Mouse (Mus musculus): ENCODE measurements around the gene Rpl18.

DNA sequence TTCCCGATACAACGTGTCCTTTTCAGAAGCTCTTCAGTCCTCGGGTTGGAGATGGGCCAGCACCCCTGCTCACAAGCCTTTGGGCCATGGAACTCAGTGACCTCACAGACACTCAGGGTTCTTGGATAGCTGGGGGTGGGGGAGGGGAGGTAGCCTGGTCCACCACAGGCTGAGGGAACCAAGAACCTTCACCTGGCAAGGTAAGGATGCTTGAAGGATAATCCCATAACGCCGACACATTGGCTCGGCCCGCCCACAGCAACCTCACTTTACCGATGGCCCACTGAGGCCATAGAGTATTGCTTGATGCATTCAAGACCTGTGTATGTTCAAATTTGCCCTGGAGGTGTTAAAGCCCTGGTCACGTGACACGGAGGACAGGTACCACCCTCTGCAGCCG lies 10.5 kb downstream of the Rpl18 start, which contains the start of gene Spaca4:
- TF ChIP-seq USF1 (IDR thresholded peaks at IDR 0.05; ENCODE audit: low read depth), result no peak
- TF ChIP-seq POLR2A (IDR thresholded peaks at IDR 0.05; ENCODE audit: insufficient read length, low read depth), result no peak
- TF ChIP-seq E2F4 (IDR thresholded peaks at IDR 0.05; ENCODE audit: insufficient read depth), result no peak
- no peak for TF ChIP-seq TCF12 (IDR thresholded peaks at IDR 0.05; ENCODE audit: insufficient read depth, poor library complexity, severe bottlenecking)
- no peak for TF ChIP-seq POLR2AphosphoS2 (IDR thresholded peaks at IDR 0.05; ENCODE audit: insufficient read length, low read depth)
- no peak for TF ChIP-seq REST (IDR thresholded peaks at IDR 0.05; ENCODE audit: insufficient read depth, insufficient read length)
- TF ChIP-seq MYOD1 (IDR thresholded peaks at IDR 0.05; ENCODE audit: control insufficient read depth in 1 of 3, insufficient read length in 2 of 3, low read depth in 2 of 3), result no peak
- TF ChIP-seq MYOG (IDR thresholded peaks at IDR 0.05; ENCODE audit: control insufficient read depth in 1 of 3, insufficient read depth in 1 of 3, insufficient read length in 2 of 3, low read depth in 2 of 3), result no peak
- TF ChIP-seq MAX (IDR thresholded peaks at IDR 0.05; ENCODE audit: low read depth), result no peak
- no peak for TF ChIP-seq CEBPB (IDR thresholded peaks at IDR 0.05; ENCODE audit: insufficient read depth, poor library complexity, severe bottlenecking)
